Mouse (Mus musculus): ENCODE measurements at regions not wholly inside any gene's neighbourhood (a gene's known extent, or its start where the extent isn't known, plus 50 kb on each side); places are given as distances from the start of the nearest gene placed in this dataset.
A peak's percentile ranks its signal among the peaks of the same experiment; 100 is the strongest.

GRCm38 (mm10) chr10:115025950-115026349, 158.9 kb downstream of the Tph2 start:
- DNase-seq: no peak

GRCm38 (mm10) chr10:115019443-115019842, 165.4 kb downstream of the Tph2 start:
- DNase-seq: no peak

- peak; percentile 13 for DNase-seq
Observed at GRCm38 (mm10) chr10:115013491-115014001, 171.3 kb downstream of the Tph2 start.

GRCm38 (mm10) chr10:115012922-115013321, 171.9 kb downstream of the Tph2 start:
- no peak for DNase-seq

DNA sequence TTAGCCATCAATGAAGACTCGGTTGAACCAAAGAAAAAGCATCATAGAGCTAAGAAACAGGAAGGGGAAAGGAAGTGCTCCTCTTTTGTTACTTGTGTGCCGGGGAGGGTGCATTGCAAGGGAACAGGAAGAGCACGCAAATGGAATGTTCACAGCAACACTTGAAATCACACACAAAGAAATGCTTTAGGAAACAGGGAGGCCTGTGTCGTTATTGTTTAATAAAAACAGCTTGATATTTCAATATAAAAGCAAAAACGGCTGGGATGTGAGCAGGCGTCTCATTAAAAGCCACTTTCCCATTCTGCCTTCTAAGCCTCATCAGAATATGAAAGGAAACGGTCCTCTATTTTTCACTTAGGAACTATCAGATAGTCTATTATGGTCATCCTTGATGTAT, 172.5 kb downstream of the Tph2 start:
- no peak for DNase-seq

DNA sequence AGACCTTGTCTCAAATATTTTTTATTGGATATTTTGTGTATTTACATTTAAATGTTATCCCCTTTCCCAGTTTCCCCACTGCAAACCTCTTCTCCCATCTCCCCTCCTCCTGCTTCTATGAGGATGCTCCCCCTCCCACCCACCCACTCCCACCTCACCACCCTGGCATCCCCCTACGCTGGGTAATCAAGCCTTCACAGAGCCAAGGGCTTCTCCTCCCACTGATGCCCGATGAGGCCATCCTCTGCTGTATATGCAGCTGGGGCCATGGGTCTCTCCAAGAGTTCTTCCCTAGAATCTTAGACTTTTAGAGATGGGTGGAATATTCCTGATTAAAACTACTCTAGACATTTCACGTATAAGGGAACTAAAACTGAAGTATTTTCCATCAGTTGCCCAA, 172.9 kb downstream of the Tph2 start:
- DNase-seq: no peak

DNA sequence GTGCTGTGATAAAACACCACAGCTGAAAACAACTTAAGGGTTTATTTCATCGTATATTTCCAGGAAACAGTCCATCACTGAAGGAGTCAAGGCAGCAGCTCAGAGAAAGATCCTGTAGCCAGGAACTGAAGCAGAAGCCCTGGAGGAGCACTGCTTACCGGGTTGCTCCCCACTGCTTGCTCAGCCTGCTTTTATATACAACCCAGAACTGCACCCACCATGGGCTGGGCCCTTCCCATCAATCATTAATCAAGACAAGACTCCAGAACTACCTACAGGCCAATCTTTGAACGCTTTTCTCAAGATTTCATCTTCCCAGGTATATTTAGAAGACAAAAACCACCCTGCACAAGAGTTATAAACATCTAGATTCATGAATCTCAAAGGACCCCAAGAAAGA, 188.4 kb downstream of the Tph2 start:
- DNase-seq: no peak

GRCm38 (mm10) chr10:114995211-114995908, 189.5 kb downstream of the Tph2 start:
- no peak for DNase-seq

DNA sequence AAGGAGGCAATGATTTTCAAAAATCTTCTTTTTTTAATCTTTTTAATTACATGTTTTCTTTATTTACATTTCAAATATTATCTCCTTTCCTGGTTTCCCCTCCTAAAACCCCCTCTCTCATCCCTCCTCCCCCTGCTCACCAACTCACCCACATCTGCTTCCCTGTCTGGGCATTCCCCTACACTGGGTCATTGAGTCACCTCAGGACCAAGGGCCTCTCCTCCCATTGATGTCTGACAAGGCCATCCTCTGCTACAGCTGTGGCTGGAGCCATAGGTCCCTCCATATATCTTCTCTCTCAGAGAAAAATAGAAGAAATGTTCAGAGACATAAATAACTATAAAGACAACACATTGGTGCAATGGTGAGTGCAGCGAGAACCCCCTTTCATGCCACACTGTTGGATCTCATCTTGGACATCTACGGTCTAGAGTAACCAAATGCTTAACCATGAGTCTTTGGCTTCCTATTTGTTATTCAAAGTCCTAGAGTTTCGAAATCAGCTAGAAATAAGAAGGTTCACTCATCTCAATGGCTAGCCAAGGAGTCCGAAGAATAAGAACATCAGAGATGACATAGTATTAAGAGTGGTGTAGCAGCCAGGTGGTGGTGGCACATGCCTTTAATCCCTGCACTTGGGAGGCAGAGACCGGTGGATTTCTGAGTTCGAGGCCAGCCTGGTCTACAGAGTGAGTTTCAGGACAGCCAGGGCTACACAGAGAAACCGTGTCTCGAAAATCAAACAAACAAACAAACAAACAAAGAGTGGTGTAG, 186.5 kb upstream of the Trhde start:
- DNase-seq: no peak

DNA sequence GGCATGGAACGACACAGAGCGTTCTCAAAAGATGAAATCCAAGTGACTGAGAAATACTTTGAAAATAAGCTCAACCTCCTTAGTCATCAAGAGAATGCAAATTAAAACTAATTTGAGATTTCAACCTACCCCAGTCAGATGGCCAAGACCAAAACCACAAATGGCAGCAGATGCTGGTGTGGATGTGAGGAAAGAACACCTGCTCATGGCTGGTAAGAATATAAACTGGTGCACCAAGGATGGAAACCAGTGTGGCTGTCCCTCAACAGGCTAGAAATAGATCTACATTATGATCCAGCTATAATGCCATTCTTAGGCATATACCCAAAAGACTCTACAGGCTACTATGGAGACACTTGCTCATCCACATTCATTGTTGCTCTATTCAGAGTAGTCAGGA, 170.3 kb upstream of the Trhde start:
- DNase-seq: no peak

- DNase-seq: no peak
Observed at GRCm38 (mm10) chr10:114963656-114964055, 161.5 kb upstream of the Trhde start.

GRCm38 (mm10) chr10:114957909-114958308, 155.8 kb upstream of the Trhde start:
- DNase-seq: no peak

GRCm38 (mm10) chr10:114956257-114956656, 154.2 kb upstream of the Trhde start:
- DNase-seq: no peak

- no peak for DNase-seq
Observed at GRCm38 (mm10) chr10:114955608-114956007, 153.5 kb upstream of the Trhde start.

GRCm38 (mm10) chr10:114953358-114953757, 151.3 kb upstream of the Trhde start:
- no peak for DNase-seq

DNA sequence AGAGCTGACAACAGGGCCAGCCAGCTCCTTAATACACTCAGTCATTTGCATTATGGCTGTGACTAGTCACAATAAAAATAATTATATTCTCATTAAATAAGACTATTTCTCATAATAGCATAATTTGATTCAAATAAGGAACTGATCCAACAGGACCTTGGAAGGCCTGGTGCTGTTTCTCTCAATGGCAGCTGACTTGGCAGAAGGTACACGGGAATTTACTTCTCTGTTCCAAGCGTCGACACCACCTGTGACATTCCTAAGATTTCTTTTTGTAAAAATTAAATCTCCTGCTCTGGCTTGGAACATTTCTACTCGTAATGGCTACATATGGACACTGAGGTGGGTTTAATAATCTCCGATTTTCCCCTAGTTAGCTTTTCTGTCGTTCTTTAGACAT, 147.1 kb upstream of the Trhde start:
- DNase-seq: no peak

DNA sequence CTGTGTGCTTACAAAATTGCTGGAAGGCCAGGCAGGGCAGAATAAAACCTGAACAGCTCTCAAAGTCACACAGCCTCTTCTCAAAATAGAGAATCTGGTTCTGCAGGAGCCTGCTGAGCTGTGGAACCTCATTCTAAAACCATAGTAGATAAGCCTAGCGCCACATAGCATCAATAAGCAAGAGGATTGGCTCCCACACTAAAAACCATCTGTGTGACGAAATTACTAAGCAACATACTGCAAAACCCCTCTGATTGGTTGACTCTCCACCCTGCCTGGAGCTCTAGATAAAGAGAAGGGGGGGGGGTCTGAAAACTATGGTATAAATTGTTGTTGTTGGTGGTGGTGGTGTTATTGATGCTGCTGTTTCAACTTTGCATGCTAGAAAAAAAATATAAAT, 122.6 kb upstream of the Trhde start:
- no peak for DNase-seq

DNA sequence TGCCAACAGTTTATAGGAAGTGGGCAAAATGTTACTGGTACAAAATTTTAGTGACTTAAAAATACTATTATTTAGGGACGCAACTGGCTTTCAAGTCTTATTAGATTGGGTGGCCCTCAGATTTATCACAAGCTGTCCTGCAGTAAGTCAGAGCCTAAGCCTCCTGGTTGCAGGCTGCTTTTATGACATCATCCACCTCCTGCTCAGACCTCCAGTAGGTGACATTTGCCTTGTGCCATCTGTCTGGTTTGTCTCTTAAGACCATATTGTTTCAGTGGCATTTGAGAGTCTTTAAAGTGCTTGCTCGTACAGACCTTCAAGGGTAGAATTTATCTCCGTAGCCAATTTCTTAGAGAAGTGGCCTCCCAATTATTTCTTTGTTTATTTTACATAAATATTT, 111.9 kb upstream of the Trhde start:
- no peak for DNase-seq

DNA sequence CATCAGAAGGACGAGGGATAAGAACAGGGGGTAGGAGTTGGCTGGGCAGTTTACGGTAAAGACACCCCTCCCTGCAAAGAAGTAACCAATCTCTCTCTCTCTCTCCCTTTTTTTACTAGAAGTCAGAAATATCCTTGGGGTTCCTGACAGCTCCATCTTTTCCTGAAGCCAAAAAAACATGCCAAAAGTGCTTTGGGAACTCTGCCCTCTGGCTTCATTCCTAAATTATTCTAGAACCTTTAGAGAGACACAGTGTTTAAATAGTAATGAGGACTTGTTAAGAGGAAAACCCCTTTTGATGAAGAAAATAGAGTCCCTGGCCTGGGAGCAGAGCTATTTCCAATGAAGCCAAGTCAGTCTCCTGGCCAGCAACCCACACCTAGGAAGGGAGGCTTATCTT, 89.8 kb upstream of the Trhde start:
- no peak for DNase-seq

- DNase-seq: no peak
Observed at GRCm38 (mm10) chr10:114890726-114891430, 88.8 kb upstream of the Trhde start.

DNA sequence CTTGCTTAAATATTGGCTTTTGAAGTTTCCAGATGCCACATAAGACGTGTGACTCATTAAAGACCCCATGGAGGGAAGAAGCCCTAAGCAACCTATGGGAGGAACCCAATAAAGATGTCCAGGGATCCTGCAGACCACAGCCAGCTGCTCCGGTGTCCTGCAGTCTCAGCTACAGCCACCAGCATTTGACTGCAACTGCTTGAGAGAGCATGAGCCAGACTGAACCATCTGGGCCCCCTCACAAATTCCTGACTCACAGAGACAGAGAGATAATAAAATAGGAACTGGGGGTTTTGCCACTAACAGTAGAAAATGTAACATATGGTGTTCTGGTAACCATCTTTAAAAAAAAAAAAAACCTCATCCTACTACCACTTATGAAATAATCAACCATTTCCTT, 69.1 kb upstream of the Trhde start:
- DNase-seq: peak; percentile 15

- DNase-seq: no peak
Observed at GRCm38 (mm10) chr10:114857166-114857565, 55.1 kb upstream of the Trhde start.

DNA sequence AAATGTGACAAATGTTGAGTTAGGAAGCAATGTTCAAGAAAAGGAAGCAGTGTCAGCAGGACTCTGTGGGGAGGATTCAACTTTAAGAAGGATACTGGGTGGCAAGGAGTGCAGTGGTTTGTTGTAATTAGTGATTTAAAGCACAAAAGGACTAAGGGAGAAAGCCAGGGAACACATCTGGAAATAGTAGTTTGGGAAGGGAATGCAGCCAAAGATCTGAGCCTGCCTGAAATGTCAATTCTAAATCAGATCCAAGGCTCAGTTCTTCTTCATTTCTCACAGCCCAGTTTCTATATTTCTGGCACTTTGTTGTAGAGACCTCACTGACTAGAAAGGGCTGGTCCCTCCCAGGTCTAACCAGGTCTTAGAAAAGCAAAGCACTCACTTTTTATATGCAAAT, 50.6 kb upstream of the Trhde start:
- no peak for DNase-seq

All from right cerebral cortex, postnatal 14 days (tissue).